Mouse (Mus musculus): Measurements from ENCODE around the gene Ttc28. TPM values are rescaled to one million over a fixed set of nuclear protein-coding genes. Genes with fewer than 3 reads are reported as not detected.

The Ttc28 gene
- total and polyA plus RNA-seq, 3 experiments, result 17.0 to 21.1 (median 17.2) TPM

DNA sequence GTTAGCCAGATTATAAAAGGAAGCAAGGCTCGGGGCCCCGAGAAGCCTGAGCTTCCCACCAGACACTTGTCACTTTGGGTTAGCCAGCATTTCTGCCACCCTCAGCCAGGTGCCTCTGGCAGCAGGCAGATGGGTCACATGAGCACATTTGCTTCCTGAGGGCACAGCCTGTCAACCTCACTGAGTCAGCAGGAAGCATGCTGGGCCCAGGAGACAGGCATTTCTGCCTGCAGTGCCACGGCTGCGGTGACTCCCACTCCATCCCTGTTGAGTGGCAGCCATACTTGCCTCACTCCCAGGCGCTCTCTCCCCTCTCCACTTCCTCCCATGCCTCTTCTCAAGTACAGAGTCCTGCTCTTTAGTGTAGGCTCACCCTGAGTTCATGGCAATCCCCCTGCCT lies 395.3 kb downstream of the Ttc28 start:
- no peak for DNase-seq

- DNase-seq, result no peak
These were observed 405.0 kb downstream of the Ttc28 start for GRCm38 (mm10) chr5:111284420-111285175.

GRCm38 (mm10) chr5:111287571-111287970 lies 408.0 kb downstream of the Ttc28 start:
- no peak for DNase-seq

DNA sequence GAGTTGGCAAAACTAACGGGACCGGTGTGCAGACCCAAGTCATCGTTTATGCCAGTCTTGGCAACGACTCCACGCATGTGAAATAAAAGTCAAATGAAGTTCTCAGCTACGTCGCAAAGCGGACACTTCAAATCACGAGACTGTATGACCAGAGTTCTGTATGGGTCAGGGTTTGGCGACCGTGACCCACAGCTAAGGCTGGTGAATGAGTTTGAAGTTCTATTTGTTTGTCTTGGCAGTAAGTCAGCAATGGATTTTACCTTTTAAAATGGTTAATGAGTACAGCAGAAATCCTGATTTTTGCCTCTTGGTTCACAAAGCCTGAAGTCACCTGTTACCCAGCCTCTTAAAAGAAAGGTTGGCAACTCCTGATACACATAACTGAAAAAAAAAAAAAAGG lies 408.9 kb downstream of the Ttc28 start:
- DNase-seq, result no peak

- DNase-seq, result no peak
These were observed 410.5 kb downstream of the Ttc28 start for GRCm38 (mm10) chr5:111290071-111290470.

- no peak for DNase-seq
These were observed 412.0 kb downstream of the Ttc28 start for GRCm38 (mm10) chr5:111291639-111292038.

- DNase-seq, result no peak
These were observed 418.2 kb downstream of the Ttc28 start for GRCm38 (mm10) chr5:111297801-111298200.

- no peak for DNase-seq
These were observed 419.1 kb downstream of the Ttc28 start for GRCm38 (mm10) chr5:111298706-111299105.

GRCm38 (mm10) chr5:111300776-111301175 lies 421.2 kb downstream of the Ttc28 start:
- no peak for DNase-seq

GRCm38 (mm10) chr5:111301736-111302135 lies 422.1 kb downstream of the Ttc28 start:
- no peak for DNase-seq

DNA sequence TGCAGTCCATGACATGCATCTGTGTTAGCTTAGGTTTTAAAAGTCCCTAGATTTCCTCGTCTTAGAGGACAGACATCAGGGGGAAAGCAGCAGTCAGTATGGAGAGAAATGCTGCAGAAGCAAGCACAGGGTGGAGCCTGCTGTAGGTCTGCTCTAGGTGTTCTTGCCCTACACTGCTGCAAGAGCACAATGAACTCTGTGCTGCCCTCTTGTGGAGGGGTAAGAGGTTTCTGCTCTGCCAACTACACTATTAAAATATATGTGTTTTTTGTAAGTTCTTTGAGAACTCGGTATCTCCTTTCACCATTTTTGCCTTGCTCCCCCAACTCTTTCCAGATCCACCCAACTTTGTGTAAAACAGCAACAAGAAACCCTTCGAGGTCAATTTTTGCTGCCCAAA lies 425.1 kb downstream of the Ttc28 start:
- no peak for DNase-seq

GRCm38 (mm10) chr5:111310185-111310584 lies 430.6 kb downstream of the Ttc28 start:
- no peak for DNase-seq

GRCm38 (mm10) chr5:111313833-111314232 lies 434.2 kb downstream of the Ttc28 start:
- DNase-seq, result no peak

- no peak for DNase-seq
These were observed 435.5 kb downstream of the Ttc28 start for GRCm38 (mm10) chr5:111315061-111315460.

DNA sequence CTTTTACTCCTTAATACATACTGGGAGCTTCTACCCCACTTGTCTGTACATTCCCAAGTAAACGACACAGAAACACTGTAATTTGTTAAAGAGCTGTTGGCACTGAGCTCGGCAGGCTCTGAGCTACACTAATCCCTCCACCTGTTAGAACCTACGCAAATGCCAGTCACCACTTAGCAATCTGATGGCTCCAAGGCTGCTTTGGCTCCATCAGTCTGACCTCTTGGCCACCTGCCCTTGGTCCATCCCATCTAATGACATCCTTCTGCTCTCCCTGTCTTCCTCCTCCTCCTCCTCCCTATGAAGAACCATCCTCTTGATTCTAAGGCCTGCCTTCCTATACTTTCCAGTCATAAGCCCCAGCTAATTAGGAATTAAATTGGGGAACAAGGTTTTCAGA lies 437.9 kb downstream of the Ttc28 start:
- DNase-seq, result no peak

DNA sequence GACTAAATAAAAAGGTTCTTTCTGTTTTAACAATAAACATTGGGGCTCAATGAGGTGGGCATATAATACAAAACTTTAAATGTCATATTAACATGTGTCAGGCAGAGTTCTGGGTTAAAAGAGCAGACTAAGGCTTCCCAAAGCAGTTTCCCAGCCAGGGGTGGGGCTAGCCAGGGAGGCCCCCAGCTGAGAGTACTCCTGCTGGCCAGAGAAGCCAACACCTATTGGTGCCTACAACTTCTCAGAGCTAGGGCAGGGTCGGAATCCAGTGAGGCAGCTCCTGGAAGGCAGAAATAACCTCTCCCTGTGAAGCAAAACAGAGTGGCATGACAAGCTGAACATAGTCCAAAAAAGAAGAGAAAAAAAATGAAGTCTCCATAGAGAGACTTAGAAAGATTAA lies 439.3 kb downstream of the Ttc28 start:
- no peak for DNase-seq

DNA sequence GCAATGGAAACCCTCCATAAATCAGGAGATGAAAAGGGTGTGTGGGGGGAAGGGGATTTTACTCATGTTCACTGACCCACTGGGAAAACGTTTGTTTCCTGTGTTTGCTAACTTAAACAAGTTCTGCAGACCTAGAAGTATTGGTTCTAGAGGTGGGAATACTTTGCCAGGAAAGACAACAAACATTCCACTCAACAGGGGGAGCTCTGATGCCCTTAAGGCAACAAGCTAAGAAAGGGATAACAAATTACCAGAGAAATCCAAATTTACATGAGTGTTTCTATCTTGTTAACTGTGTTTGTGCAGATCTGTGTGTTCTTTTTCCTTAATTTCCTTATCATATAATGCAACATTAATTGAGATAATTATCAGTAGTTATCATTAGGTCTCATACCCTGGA lies 446.2 kb downstream of the Ttc28 start:
- DNase-seq, result no peak

DNA sequence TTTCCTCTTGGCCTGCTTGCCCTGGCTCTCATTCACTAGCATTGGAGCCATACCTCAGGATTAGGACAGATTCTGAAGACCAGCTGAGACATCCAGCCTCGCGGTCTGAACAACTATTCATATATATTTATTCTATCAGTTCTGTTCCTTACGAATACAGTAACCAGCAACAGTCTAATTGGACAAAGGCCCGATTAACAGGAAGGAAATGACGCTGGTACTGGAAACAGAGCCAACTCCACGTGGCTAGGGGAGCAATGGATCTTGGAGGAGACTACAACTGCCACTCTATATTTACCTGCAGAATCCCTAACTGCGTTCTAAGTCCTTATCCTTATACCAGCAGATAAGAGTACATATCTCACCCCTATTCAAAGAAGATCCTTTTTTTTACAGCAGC lies 447.8 kb downstream of the Ttc28 start:
- no peak for DNase-seq

GRCm38 (mm10) chr5:111329782-111330416 lies 450.3 kb downstream of the Ttc28 start:
- DNase-seq, result no peak

GRCm38 (mm10) chr5:111330417-111331098 lies 451.0 kb downstream of the Ttc28 start, which contains the start of gene Pitpnb:
Gene Pitpnb, plus strand, starts transcription at chr5:111330763.
- DNase-seq, result peak; percentile 99

GRCm38 (mm10) chr5:111331099-111331435 lies 451.5 kb downstream of the Ttc28 start:
- no peak for DNase-seq

GRCm38 (mm10) chr5:111335939-111336691 lies 456.5 kb downstream of the Ttc28 start:
- peak; percentile 7 for DNase-seq
